In the genomic region with DNA sequence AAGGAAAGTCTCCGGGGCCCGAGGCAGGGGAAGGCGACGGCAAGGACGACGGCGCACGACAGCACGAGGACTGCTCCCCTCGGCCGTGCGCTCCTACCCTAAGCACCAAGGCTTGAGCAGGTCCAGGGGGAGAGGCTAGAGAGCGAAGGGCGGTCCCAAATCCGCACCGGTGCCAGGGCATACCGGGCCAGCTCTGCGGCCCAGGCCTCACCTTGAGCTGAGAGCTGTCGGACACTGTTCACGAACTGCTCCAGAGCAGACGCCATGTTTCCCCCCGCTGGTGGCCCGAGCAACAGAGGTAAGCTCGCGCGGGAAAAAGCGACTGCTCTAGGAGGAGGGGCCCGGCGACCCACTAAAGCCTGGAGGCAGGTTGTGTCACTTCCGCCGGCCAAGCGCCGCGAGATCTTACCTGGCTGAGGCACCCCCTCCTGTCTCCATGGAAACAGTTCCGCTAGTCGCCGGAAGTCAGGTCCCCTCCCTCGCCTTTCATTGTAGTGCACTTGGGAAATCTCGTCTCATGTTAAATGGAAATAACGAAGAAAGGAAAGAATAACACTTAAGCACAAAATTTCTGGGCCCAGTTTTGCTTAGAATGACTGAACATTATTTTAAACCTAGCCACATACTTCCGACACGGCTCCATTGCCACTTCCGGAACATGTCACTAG, we compare ENCODE assay signal across 8 mouse cellular contexts. TPM values are rescaled to one million over a fixed set of nuclear protein-coding genes. Genes with fewer than 3 reads are reported as not detected.
A peak's percentile ranks its signal among the peaks of the same experiment; 100 is the strongest.
DNase-seq lines count a peak whose midpoint lies in the region; ATAC-seq lines count a peak whose summit lies in the region.

A gene (minus strand): TSS at position 380 of the 668 bp plus-strand sequence.

- H3K27ac ChIP-seq in forebrain, embryonic 14.5 days (ENCODE audit: low read depth, low read length) = peak within 1 kb of the TSS; percentile 98
- H3K27ac ChIP-seq in neural tube, embryonic 15.5 days (replicated peaks) = peak within 1 kb of the TSS; percentile 97

- peaks cover 30% of the 10 kb centered on the region for H3K36me3 ChIP-seq in forebrain, embryonic 14.5 days (ENCODE audit: control insufficient read depth, insufficient read depth, low read length)
- peaks cover 16% of the 10 kb centered on the region for H3K36me3 ChIP-seq in neural tube, embryonic 15.5 days

- H3K9me3 ChIP-seq in forebrain, embryonic 14.5 days (replicated peaks; ENCODE audit: control insufficient read depth, low read length) = no peaks in the 10 kb centered on the region
- H3K9me3 ChIP-seq in neural tube, embryonic 15.5 days (replicated peaks) = no peaks in the 10 kb centered on the region

- H3K9ac ChIP-seq in forebrain, embryonic 14.5 days (ENCODE audit: low read length) = peak within 1 kb of the TSS; percentile 91
- H3K9ac ChIP-seq in neural tube, embryonic 15.5 days (replicated peaks) = peak within 1 kb of the TSS; percentile 80

- H3K4me1 ChIP-seq in forebrain, embryonic 14.5 days (ENCODE audit: control insufficient read depth, insufficient read depth, low read length) = peaks cover 13% of the 10 kb centered on the region
- peaks cover 31% of the 10 kb centered on the region for H3K4me1 ChIP-seq in neural tube, embryonic 15.5 days

- intact Hi-C loops in heart, postnatal 14 days (cut with DNase I) = no loop called here

- peak within 1 kb of the TSS; percentile 79 for H3K4me2 ChIP-seq in forebrain, embryonic 14.5 days (ENCODE audit: low read length)
- peak within 1 kb of the TSS; percentile 62 for H3K4me2 ChIP-seq in neural tube, embryonic 15.5 days

- WGBS in forebrain, embryonic 14.5 days = under 1% methylated on average over 43 of the region's 43 CpGs
- 1% methylated on average over 41 of the region's 43 CpGs for WGBS in neural tube, embryonic 15.5 days

- H3K4me3 ChIP-seq in forebrain, embryonic 14.5 days (ENCODE audit: low read depth, low read length) = peak within 1 kb of the TSS; percentile 98
- peak within 1 kb of the TSS; percentile 66 for H3K4me3 ChIP-seq in neural tube, embryonic 15.5 days (replicated peaks)

- ATAC-seq in forebrain, embryonic 14.5 days = peak; percentile 98
- ATAC-seq in neural tube, embryonic 15.5 days (ENCODE audit: low FRiP score) = peak; percentile 97

- peak; percentile 99 for DNase-seq in ES-CJ7 (ENCODE audit: low read depth, low spot score)
- peak; percentile 92 for DNase-seq in cerebellum, adult 11 months
- DNase-seq in forebrain, embryonic 14.5 days (ENCODE audit: low spot score) = peak; percentile 99
- peak; percentile 93 to 95 for DNase-seq in heart, postnatal 14 days
- DNase-seq in layer of hippocampus, adult 11-12 months (ENCODE audit: low spot score) = peak; percentile 97
- DNase-seq in lung, adult 18-20 months = peak; percentile 97 to 98
- DNase-seq in testis, postnatal 14 days (ENCODE audit: low spot score) = peak; percentile 97

- no peaks in the 10 kb centered on the region for H3K27me3 ChIP-seq in forebrain, embryonic 14.5 days (replicated peaks; ENCODE audit: control insufficient read depth, insufficient read depth, low read length)
- no peaks in the 10 kb centered on the region for H3K27me3 ChIP-seq in neural tube, embryonic 15.5 days (replicated peaks)

RNA-seq across cellular contexts. Expression of the gene that starts here (rescaled TPM):
- polyA plus RNA-seq in forebrain, embryonic 14.5 days (2014; fragmentation: Nextera tagmentation; extraction: Ambion mirVana) = 232 and 257 TPM in 2 replicates
- total RNA-seq in heart, postnatal 14 days (2021) = 10 to 100 TPM; 69.5 to 69.9 TPM
- polyA plus RNA-seq in neural tube, embryonic 15.5 days (2015; fragmentation: Nextera tagmentation; extraction: Ambion mirVana) = 194 and 195 TPM in 2 replicates

Comparison
In these comparisons a context has a peak if more than half of its experiments do, and no peak if none do; other contexts are left out.
1. Peak in every context shown above with its lines: DNase-seq, ATAC-seq, H3K4me3 ChIP-seq and H3K27ac ChIP-seq.